Mouse (Mus musculus) myocyte (in vitro differentiated cells): ENCODE data around the gene Eps8.

Source experiments
- POLR2A ChIP-seq: IDR thresholded peaks from one replicate; pipeline ENCODE4 v1.6.1; 2011; ENCODE audit warnings: low read depth, mild to moderate bottlenecking, control low read depth, moderate library complexity; ENCODE audit not compliant: insufficient read length
- USF1 ChIP-seq: IDR thresholded peaks from one replicate; pipeline ENCODE4 v1.6.1; 2011; ENCODE audit warnings: low read depth, mild to moderate bottlenecking, control low read depth, moderate library complexity

DNA sequence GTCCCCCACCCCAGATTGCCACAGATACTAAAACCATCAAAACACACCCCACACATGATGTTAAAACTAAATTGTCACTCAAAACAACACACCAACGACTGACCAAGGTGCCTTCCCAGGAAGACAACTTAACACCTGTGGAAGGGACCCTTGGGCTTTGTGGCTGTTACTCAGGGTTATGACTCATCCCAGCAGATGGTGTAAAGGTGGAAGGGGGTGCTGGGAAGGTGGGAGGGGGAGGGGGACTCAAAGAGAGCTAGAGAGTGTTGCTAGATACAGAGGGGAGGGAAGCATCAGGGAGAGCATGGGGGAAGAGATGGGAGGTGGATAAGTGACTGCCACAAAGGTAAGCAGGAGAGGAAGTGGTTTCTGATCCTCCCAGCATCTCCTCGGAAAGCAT, 163.0 kb downstream of the Eps8 start:
- TF ChIP-seq POLR2A: no peak
- no peak for TF ChIP-seq USF1
